Mouse (Mus musculus): ENCODE data around the gene Slc4a10.

DNA sequence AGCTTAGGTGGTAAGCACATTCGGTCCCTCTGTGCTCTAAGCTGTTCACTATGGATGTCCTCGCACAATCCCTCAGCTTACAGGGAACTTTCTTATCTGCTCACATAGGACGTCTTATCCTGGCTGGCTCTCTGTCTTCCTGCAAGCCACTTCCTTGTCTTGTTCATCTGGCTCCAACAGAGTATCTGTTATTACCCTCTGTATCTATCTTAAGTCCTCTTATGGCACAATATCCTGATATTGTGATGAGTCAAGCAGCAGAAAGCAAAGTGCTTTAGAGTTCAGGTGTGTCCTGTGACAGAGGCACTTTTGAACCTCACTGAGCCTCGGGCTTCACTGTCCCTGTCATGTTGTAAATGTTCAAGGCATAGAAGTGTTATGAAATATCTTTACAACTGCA is 317.3 kb downstream of the Slc4a10 start:
- TF ChIP-seq CTCF (IDR thresholded peaks at IDR 0.05; ENCODE audit: borderline replicate concordance, insufficient read depth, low read depth, low read length) (no peak), POLR2A (IDR thresholded peaks at IDR 0.05; ENCODE audit: borderline replicate concordance, insufficient read depth, low read length) (no peak)

Measured in cerebellum, adult 2 months (tissue).